Mouse (Mus musculus) CH12.LX (cell line): ENCODE measurements around the gene Chaf1b.
A peak's percentile ranks its signal among the peaks of the same experiment; 100 is the strongest.

Experiments used
- ELF1 ChIP-seq: IDR thresholded peaks from 2 replicates; pipeline ENCODE4 v1.6.1; 2014; ENCODE audit warnings: low read depth, mild to moderate bottlenecking, inconsistent platforms, low read length, improper control_type of control experiment
- MXI1 ChIP-seq: IDR thresholded peaks from 2 replicates; pipeline ENCODE4 v1.6.1; 2011; ENCODE audit warnings: mild to moderate bottlenecking, low read depth, low read length, improper control_type of control experiment
- SIN3A ChIP-seq: IDR thresholded peaks from 2 replicates; pipeline ENCODE4 v1.6.1; 2012; ENCODE audit warnings: low read length, improper control_type of control experiment, inconsistent platforms

DNA sequence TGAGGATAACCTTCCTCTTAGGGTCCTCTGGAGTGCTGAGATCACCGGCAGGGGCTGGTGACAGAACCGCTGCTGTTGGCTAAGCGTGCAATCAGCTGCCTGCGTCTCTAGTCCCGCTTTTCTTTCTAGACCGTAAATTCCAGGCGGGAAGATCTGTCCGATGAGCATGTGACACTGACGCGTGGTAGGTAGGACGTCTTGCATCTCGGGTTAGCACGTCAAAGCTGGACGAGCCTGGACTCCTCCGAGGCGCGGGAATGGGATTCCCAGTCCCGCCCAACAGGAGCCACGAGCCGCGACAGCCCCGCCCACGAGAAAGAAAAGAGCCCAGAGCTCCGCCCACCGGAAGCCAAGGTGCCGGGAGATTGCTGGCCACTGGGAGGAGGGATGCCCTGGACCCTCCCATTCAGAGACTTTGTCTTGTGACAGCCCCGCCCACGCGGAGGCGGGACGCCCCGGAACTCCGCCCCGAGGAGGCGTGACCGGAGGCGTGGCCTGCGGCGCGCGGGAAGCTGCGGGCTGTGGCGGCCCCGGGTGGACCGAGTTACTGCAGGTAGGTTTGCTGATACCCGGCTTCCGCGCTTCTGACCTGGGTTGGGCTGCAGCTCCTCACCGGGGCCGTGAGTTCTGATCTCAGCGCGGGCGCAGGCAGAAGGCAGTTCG lies at the start of gene Chaf1b:
- TF ChIP-seq MXI1 (peak; percentile 67), SIN3A (peak; percentile 89), ELF1 (peak; percentile 89)
